Mouse (Mus musculus) lung, adult 2 months (tissue): ENCODE measurements at regions not wholly inside any gene's neighbourhood (a gene's known extent, or its start where the extent isn't known, plus 50 kb on each side); places are given as distances from the start of the nearest gene placed in this dataset.

Experiments used
- DNase-seq: peaks from one replicate; pipeline ENCODE4 v3.0.0; 2022
- H3K4me1 ChIP-seq: fragments of 200-500 bp; 2 replicates; pipeline ENCODE4 v1.6.1; 2011; ENCODE audit warnings: low read length; ENCODE audit not compliant: control insufficient read depth, insufficient read depth
- H3K4me3 ChIP-seq: fragments of 200-500 bp; replicated peaks from 2 replicates; pipeline ENCODE3; 2011; ENCODE audit warnings: low read depth, mild to moderate bottlenecking, control low read depth, low read length; ENCODE audit errors: extremely low read depth
- CTCF ChIP-seq: fragments of 200-500 bp; IDR thresholded peaks from 2 replicates; pipeline ENCODE4 v1.5.1; 2011; ENCODE audit warnings: mild to moderate bottlenecking, low read length, control low read depth; ENCODE audit not compliant: insufficient read depth
- POLR2A ChIP-seq: fragments of 200-500 bp; IDR thresholded peaks from 2 replicates; pipeline ENCODE4 v1.6.1; 2011; ENCODE audit warnings: low read depth, mild to moderate bottlenecking, control low read depth, low read length, borderline replicate concordance; ENCODE audit errors: extremely low read depth
- WGBS: fragments of 180-500 bp; shearing (Covaris S2); methylation state at CpG from one replicate; pipeline ENCODE4 v1.1.7; 2018; 5-methylcytosine and 5-hydroxymethylcytosine counted together

- TF ChIP-seq CTCF (no peak), POLR2A (no peak)
- no peak for DNase-seq
- H3K4me3 ChIP-seq: no peak overlapping the region
- 65% methylated on average over 12 of the region's 12 CpGs for WGBS
- peaks cover 7% of the 10 kb centered on the region for H3K4me1 ChIP-seq
These were observed 83.0 kb upstream of the Tle3 start for GRCm38 (mm10) chr9:61289117-61289516.

GRCm38 (mm10) chr9:61289713-61290112, 82.5 kb upstream of the Tle3 start:
- peaks cover 7% of the 10 kb centered on the region for H3K4me1 ChIP-seq
- TF ChIP-seq CTCF (no peak), POLR2A (no peak)
- peak; percentile 39 for DNase-seq
- no peak overlapping the region for H3K4me3 ChIP-seq
- 40% methylated on average over 6 of the region's 6 CpGs for WGBS

GRCm38 (mm10) chr9:61291646-61292045, 80.5 kb upstream of the Tle3 start:
- no peak for DNase-seq
- Histone ChIP-seq H3K4me1 (peaks cover 7% of the 10 kb centered on the region), H3K4me3 (no peak overlapping the region)
- 78% methylated on average over 1 of the region's 1 CpGs for WGBS
- no peak for TF ChIP-seq POLR2A
- TF ChIP-seq CTCF: no peak

- Histone ChIP-seq H3K4me3 (no peak overlapping the region), H3K4me1 (peaks cover 7% of the 10 kb centered on the region)
- no peak for DNase-seq
- WGBS: 90% methylated on average over 3 of the region's 3 CpGs
- TF ChIP-seq POLR2A (no peak), CTCF (no peak)
These were observed 79.7 kb upstream of the Tle3 start for GRCm38 (mm10) chr9:61292501-61292900.

- 74% methylated on average over 11 of the region's 11 CpGs for WGBS
- no peak for DNase-seq
- no peak for TF ChIP-seq POLR2A
- TF ChIP-seq CTCF: no peak
These were observed 78.8 kb upstream of the Tle3 start for GRCm38 (mm10) chr9:61293223-61293985.

GRCm38 (mm10) chr9:61295001-61295400, 77.2 kb upstream of the Tle3 start:
- TF ChIP-seq CTCF: no peak
- TF ChIP-seq POLR2A: no peak
- 63% methylated on average over 5 of the region's 5 CpGs for WGBS
- Histone ChIP-seq H3K4me3 (no peak overlapping the region), H3K4me1 (peaks cover 2% of the 10 kb centered on the region)
- DNase-seq: no peak

More at GRCm38 (mm10) chr9:61293223-61293985, 78.8 kb upstream of the Tle3 start:
- H3K4me3 ChIP-seq: no peak overlapping the region
- H3K4me1 ChIP-seq: peaks cover 7% of the 10 kb centered on the region

- WGBS: 84% methylated on average over 9 of the region's 9 CpGs
- DNase-seq: no peak
- Histone ChIP-seq H3K4me3 (no peak overlapping the region), H3K4me1 (no peaks in the 10 kb centered on the region)
- TF ChIP-seq CTCF: no peak
- no peak for TF ChIP-seq POLR2A
These were observed 75.7 kb upstream of the Tle3 start for GRCm38 (mm10) chr9:61296311-61296947.

GRCm38 (mm10) chr9:61297385-61297784, 74.8 kb upstream of the Tle3 start:
- no peak overlapping the region for H3K4me3 ChIP-seq
- no peak for DNase-seq
- TF ChIP-seq POLR2A (no peak), CTCF (no peak)
- H3K4me1 ChIP-seq: no peaks in the 10 kb centered on the region
- 72% methylated on average over 4 of the region's 4 CpGs for WGBS

- DNase-seq: no peak
- no peak overlapping the region for H3K4me3 ChIP-seq
- no peak for TF ChIP-seq CTCF
- TF ChIP-seq POLR2A: no peak
- no peaks in the 10 kb centered on the region for H3K4me1 ChIP-seq
- WGBS: 71% methylated on average over 8 of the region's 8 CpGs
These were observed 72.1 kb upstream of the Tle3 start for GRCm38 (mm10) chr9:61299873-61300560.

GRCm38 (mm10) chr9:61301070-61301469, 71.1 kb upstream of the Tle3 start:
- DNase-seq: no peak
- TF ChIP-seq POLR2A (no peak), CTCF (no peak)
- Histone ChIP-seq H3K4me3 (no peak overlapping the region), H3K4me1 (no peaks in the 10 kb centered on the region)
- 89% methylated on average over 8 of the region's 8 CpGs for WGBS
